Mouse (Mus musculus): Measurements from ENCODE around the gene D6Wsu163e.

- TF ChIP-seq CTCF (IDR thresholded peaks at IDR 0.05; ENCODE audit: borderline replicate concordance, insufficient read depth, low read length): no peak
- no peak for TF ChIP-seq POLR2A (IDR thresholded peaks at IDR 0.05; ENCODE audit: low read depth, low read length)
Observed at GRCm38 (mm10) chr6:126996399-126996798, 56.6 kb downstream of the D6Wsu163e start.

Data from embryonic fibroblast, embryonic 13.5 days (primary cell).